Mouse (Mus musculus) midbrain, embryonic 15.5 days (tissue): Measurements from ENCODE around the gene Rnf167. TPM values are rescaled to one million over a fixed set of nuclear protein-coding genes. Genes with fewer than 3 reads are reported as not detected.

Experiments used
- ATAC-seq: fragments of 200-750 bp; cut with Nextera tagmentation; replicated peaks from 2 replicates; pipeline ENCODE4 v1.8.0; 2017; ENCODE audit warnings: moderate TSS enrichment
- H3K27ac ChIP-seq: fragments of 300-500 bp; sonication (generic); 2 replicates; pipeline ENCODE4 v1.5.1; 2015; ENCODE audit warnings: mild to moderate bottlenecking, inconsistent platforms
- H3K27me3 ChIP-seq: fragments of 300-500 bp; sonication (generic); replicated peaks from 2 replicates; pipeline ENCODE4 v1.6.1; 2015; ENCODE audit warnings: inconsistent platforms
- H3K36me3 ChIP-seq: fragments of 300-500 bp; sonication (generic); replicated peaks from 2 replicates; pipeline ENCODE4 v1.6.1; 2015; ENCODE audit warnings: inconsistent platforms
- H3K4me1 ChIP-seq: fragments of 300-500 bp; sonication (generic); 2 replicates; pipeline ENCODE4 v1.6.1; 2015; ENCODE audit warnings: inconsistent platforms
- H3K4me2 ChIP-seq: fragments of 300-500 bp; sonication (generic); 2 replicates; pipeline ENCODE4 v1.6.1; 2015; ENCODE audit warnings: inconsistent platforms, mild to moderate bottlenecking, moderate library complexity
- H3K4me3 ChIP-seq: fragments of 300-500 bp; sonication (generic); 2 replicates; pipeline ENCODE4 v1.5.1; 2015; ENCODE audit warnings: mild to moderate bottlenecking, inconsistent platforms
- H3K9ac ChIP-seq: fragments of 300-500 bp; sonication (generic); 2 replicates; pipeline ENCODE4 v1.6.1; 2015; ENCODE audit warnings: mild to moderate bottlenecking, inconsistent platforms
- H3K9me3 ChIP-seq: fragments of 300-500 bp; sonication (generic); 2 replicates; pipeline ENCODE4 v1.6.1; 2016; ENCODE audit warnings: inconsistent platforms
- WGBS: fragments of 180-500 bp; shearing (Covaris S2); methylation state at CpG from one replicate; pipeline ENCODE4 v1.1.7; 2015; ENCODE audit warnings: mixed read lengths; 5-methylcytosine and 5-hydroxymethylcytosine counted together
- polyA plus RNA-seq: library from polyadenylated mRNA; unstranded; fragments of >200 nt; fragmentation: Nextera tagmentation; extraction: Ambion mirVana; gene quantifications from 2 replicates; pipeline ENCODE4 v1.2.1, GENCODE M21; 2015

Rnf167 gene
- polyA plus RNA-seq, 1 experiment from 2014 or later: 114 TPM

DNA sequence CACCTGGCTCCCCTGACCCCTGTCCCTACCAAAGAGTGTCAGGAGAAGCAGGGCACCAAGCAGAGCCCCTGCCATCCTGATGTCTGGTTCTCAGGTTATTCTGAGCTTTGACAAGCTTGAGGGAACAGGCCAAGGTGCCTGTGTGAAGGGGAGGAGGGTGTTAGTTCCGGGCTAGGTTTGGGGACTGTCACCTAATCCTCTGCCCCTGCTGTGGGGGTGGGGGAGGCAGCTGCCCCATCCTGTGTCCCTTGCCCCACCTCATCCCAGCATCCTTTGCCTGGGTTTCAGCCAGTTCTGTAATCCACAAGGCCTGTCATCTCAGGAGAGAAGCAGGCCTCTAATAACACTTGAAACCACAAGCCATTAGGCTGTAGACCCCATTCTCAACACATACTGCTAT is 27.9 kb upstream of the Rnf167 start, which contains the start of gene Chrne:
Gene Chrne, minus strand, starts transcription at position 116 of the 400 bp plus-strand sequence.
- peaks cover 11% of the 10 kb centered on the region for H3K4me1 ChIP-seq
- 60% methylated on average over 1 of the region's 1 CpGs for WGBS
- ATAC-seq: no peak

DNA sequence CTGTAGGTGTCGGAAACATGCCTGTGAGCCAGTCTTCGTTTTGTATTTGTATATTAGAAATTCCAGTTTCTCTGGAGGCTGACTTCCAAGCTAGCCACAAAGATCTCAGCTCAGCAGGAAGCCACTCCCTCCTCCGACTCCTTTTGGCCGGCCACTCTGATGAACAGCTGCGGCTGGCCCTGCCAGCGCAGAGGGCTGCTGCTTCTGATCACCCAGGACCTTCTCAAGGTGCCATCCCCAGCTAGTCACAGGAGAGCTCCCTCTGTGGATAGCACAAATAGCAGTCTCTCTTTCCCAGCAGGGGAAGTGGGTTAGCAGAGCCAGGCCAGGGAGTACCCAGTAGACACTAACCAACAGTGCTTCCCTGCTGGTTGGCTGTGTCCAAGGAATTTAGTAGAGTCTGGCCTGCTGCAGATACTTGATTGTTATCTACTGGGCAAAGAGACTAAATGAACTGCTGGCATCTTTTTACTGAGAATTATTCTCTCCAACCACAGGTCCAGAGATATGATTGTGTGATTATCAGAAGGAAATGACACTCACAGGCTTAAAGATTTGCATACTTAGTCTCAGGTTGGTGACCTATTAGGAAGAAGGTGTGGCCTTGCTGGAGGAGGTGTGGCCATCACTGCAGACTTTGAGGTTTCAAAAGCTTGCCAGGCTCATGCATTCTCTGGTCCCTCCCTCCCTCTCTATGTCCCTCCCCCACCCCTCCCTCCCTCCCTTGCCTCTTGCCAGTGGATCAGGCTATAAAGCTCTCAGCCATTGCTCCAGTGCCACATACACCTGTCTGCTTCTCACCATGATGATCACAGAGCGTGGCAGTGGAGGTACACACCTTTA is 24.8 kb upstream of the Rnf167 start:
- Histone ChIP-seq H3K9ac (no peak overlapping the region), H3K4me2 (no peak overlapping the region), H3K9me3 (no peaks in the 10 kb centered on the region), H3K27ac (no peak overlapping the region), H3K4me1 (no peaks in the 10 kb centered on the region), H3K4me3 (no peak overlapping the region), H3K27me3 (no peaks in the 10 kb centered on the region), H3K36me3 (no peaks in the 10 kb centered on the region)
- whole genome bisulfite sequencing: 44% methylated on average over 7 of the region's 7 CpGs
- no peak for ATAC-seq

More for the DNA sequence above, 27.9 kb upstream of the Rnf167 start, which contains the start of gene Chrne:
- Histone ChIP-seq H3K9ac (no peak within 1 kb of the TSS), H3K4me3 (no peak within 1 kb of the TSS), H3K27ac (no peak within 1 kb of the TSS), H3K9me3 (no peaks in the 10 kb centered on the region), H3K4me2 (no peak within 1 kb of the TSS), H3K36me3 (no peaks in the 10 kb centered on the region), H3K27me3 (peaks cover 8% of the 10 kb centered on the region; the same call in 1 of the 2 replicates)

DNA sequence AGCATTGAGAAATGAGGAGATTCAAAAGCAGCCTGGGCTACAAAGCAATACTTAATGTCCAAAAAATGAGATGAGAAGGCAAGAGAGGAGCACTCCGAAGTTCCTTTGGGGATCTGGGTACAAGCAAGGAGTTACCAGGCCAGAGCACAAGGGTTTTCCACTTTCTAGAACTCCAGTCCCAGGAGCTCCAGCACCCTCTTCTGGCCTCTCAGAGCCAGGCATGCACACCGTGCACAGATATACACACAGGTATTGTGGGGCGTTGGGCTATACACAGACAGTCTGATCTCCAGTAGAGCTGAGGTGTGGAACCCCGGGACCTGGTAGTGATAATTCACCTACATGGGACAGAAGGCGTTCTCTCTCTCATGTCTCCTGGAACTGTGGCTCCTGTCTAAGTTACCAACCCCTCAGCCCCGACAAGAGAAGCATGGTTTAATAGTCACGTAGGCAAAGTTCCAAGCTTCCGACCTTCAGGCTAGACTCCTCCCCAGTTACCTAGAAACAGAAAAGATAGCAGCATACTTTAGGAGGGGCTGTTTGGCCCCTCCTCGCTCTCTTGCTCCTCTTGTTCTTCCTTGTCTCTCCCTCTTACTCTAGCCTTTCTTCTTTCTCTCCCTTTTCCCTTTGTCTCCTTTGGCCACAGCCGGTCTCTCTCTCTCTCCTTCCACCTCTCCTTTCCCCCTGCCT is 23.8 kb upstream of the Rnf167 start:
- Histone ChIP-seq H3K27ac (no peak overlapping the region), H3K4me1 (no peaks in the 10 kb centered on the region), H3K27me3 (no peaks in the 10 kb centered on the region), H3K4me3 (no peak overlapping the region), H3K4me2 (no peak overlapping the region), H3K9me3 (no peaks in the 10 kb centered on the region), H3K36me3 (no peaks in the 10 kb centered on the region), H3K9ac (no peak overlapping the region)
- ATAC-seq: no peak
- 86% methylated on average over 10 of the region's 10 CpGs for WGBS

DNA sequence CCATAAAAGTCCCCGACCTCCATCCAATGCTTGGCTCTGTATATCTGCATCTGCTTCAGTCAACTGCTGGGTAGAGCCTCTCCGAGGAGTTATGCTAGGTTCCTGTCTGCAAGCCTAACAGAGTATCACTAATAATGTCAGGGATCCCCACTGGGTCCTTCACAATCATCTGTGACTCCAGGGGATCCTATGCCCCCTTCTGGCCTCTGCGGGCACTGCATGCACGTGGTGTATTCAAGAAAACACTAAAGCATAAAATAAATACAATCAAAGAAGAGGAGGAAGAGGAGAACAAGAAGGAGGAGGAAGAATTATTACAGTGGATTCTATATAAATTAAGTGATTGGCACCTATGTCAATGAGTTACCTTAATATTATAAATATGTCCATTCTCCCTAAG is 21.6 kb upstream of the Rnf167 start:
- 46% methylated on average over 4 of the region's 4 CpGs for WGBS
- ATAC-seq: no peak
- Histone ChIP-seq H3K27me3 (no peaks in the 10 kb centered on the region), H3K4me1 (no peaks in the 10 kb centered on the region), H3K4me3 (no peak overlapping the region), H3K9me3 (no peaks in the 10 kb centered on the region), H3K4me2 (no peak overlapping the region), H3K9ac (no peak overlapping the region), H3K27ac (no peak overlapping the region), H3K36me3 (no peaks in the 10 kb centered on the region)

DNA sequence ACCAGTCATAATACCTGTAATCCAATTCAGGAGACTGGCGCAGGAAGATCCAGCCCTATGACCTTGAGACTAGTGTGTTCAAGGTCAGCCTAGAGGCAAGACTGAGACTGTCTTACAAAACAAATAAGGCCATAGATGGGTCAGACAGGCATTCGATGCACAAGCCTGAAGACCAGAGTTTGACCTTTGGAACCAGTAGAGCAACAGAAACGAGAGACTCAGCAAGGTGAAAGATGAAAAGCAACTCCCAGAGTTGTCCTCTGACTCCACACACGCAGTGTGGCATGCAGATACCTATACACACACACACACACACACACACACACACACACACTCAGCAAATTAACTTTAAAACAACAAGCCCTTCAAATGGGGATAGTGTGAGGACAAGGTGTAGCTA is 20.2 kb upstream of the Rnf167 start:
- no peak overlapping the region for H3K4me2 ChIP-seq
- H3K27me3 ChIP-seq: no peaks in the 10 kb centered on the region
- no peaks in the 10 kb centered on the region for H3K4me1 ChIP-seq
- no peak overlapping the region for H3K4me3 ChIP-seq
- no peak for ATAC-seq
- WGBS: 79% methylated on average over 4 of the region's 4 CpGs
- no peaks in the 10 kb centered on the region for H3K9me3 ChIP-seq
- no peak overlapping the region for H3K27ac ChIP-seq
- H3K9ac ChIP-seq: no peak overlapping the region
- H3K36me3 ChIP-seq: no peaks in the 10 kb centered on the region

DNA sequence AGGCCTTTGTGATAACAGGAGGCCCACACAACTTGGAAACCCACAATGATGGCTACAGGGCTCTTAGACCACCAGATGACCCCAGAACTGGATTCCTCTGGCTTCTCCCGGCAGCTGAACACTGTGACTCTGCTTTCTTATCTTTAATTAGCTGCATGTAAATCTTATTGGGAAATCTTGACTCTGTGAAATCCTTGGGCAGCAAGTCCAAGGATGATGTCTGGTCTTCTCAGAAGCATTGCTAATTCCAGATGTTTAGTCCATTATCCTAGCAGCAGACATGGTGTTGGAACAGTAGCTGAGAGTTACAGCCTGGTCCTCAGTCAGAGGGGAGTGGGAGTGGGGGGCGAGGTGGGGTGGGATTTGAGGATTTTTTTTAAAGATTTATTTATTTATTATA is 18.6 kb upstream of the Rnf167 start:
- Histone ChIP-seq H3K4me1 (no peaks in the 10 kb centered on the region), H3K4me3 (no peak overlapping the region), H3K4me2 (no peak overlapping the region), H3K9me3 (no peaks in the 10 kb centered on the region), H3K9ac (no peak overlapping the region), H3K27me3 (no peaks in the 10 kb centered on the region), H3K36me3 (no peaks in the 10 kb centered on the region), H3K27ac (no peak overlapping the region)
- WGBS: 71% methylated on average over 2 of the region's 2 CpGs
- ATAC-seq: no peak

DNA sequence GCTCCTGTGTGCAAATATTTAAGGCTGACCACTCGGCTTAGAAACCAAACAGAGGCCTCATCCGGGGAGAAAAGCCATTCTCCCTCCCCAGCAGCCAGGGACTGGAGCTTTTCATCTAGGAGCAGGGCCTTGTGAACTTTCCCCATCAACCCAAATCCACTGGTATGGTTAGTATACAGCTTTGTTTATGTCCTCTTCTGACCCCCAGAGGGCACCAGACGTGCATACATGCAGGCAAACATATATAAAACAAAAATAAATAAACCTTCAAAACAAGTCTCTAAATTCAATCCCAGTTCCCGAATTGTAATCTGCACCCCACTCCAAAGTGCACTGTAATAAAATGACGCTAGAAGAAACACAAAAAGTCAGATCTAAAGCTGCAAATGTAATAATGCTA is 17.5 kb upstream of the Rnf167 start:
- no peak for ATAC-seq
- WGBS: 51% methylated on average over 5 of the region's 5 CpGs
- Histone ChIP-seq H3K27ac (no peak overlapping the region), H3K4me1 (no peaks in the 10 kb centered on the region), H3K4me2 (no peak overlapping the region), H3K9ac (no peak overlapping the region), H3K36me3 (no peaks in the 10 kb centered on the region), H3K27me3 (no peaks in the 10 kb centered on the region), H3K4me3 (no peak overlapping the region), H3K9me3 (no peaks in the 10 kb centered on the region)

DNA sequence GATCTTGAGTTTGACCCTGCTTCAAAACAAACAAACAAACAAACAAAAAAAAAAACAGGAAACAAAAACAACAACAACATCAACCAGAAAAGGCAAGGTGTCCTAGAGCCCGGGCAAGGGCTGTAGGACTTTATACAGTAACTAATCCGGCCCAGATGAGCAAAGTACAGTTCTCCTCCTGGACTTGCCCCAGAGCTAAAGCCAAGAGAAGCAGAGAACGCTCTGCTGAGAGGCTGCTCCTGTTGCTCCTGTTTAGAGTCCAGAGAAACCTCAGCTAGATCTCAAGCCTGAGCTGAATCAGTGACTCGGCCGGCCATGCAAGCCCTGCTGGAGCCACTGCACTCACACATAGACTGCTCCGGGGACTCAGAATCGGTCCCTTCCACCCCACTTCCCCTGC is 16.9 kb upstream of the Rnf167 start:
- H3K36me3 ChIP-seq: no peaks in the 10 kb centered on the region
- no peak overlapping the region for H3K9ac ChIP-seq
- no peak overlapping the region for H3K4me2 ChIP-seq
- ATAC-seq: no peak
- no peaks in the 10 kb centered on the region for H3K27me3 ChIP-seq
- no peak overlapping the region for H3K4me3 ChIP-seq
- no peak overlapping the region for H3K27ac ChIP-seq
- no peaks in the 10 kb centered on the region for H3K4me1 ChIP-seq
- no peaks in the 10 kb centered on the region for H3K9me3 ChIP-seq
- WGBS: 75% methylated on average over 7 of the region's 7 CpGs

DNA sequence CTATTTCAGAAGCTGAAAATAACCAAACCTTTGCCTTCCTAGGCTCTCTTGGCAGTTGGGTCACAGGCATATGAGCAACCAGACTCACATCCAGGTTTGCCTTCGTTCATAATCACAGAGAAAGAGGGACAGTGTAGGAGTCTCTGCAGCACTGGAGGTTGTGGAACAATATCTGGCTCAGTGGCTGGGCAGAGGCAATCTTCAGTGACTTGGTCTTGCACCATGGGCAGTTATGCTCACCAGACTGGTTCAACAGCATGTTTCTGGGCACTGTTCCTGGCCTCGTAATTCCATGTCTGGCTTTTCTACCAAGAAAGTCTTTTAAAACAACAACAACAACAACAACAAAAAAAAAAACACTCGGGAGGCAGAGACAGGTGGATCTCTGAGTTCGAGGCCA is 11.4 kb upstream of the Rnf167 start:
- 74% methylated on average over 4 of the region's 4 CpGs for WGBS
- H3K27me3 ChIP-seq: no peaks in the 10 kb centered on the region
- H3K4me1 ChIP-seq: no peaks in the 10 kb centered on the region
- no peak overlapping the region for H3K27ac ChIP-seq
- no peak overlapping the region for H3K4me2 ChIP-seq
- H3K9me3 ChIP-seq: no peaks in the 10 kb centered on the region
- no peak overlapping the region for H3K9ac ChIP-seq
- no peaks in the 10 kb centered on the region for H3K36me3 ChIP-seq
- H3K4me3 ChIP-seq: no peak overlapping the region
- ATAC-seq: no peak

DNA sequence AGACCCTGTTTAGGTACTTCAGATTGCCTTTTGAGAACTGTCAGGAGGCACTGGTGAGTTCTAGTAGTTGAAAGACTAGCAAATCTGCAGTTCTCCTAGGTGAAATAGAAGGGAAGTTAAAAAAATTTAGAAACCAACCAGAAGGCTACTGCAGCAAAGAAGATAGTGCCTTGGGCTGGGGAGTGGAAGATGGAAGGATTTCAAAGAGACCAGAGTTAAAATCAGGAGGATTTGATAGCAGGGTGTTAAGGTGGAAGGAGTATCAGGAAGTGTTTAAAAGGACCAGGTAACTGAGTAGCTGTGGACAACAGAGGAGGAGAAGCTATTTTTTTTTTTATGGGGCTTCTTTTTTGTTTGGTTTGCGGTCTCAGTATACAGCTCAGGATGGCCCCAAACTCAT is 9.3 kb upstream of the Rnf167 start:
- no peak overlapping the region for H3K27ac ChIP-seq
- no peak for ATAC-seq
- 96% methylated on average over 1 of the region's 1 CpGs for WGBS
- no peaks in the 10 kb centered on the region for H3K4me1 ChIP-seq
- no peak overlapping the region for H3K4me2 ChIP-seq
- no peak overlapping the region for H3K4me3 ChIP-seq
- no peaks in the 10 kb centered on the region for H3K9me3 ChIP-seq
- H3K9ac ChIP-seq: no peak overlapping the region
- H3K36me3 ChIP-seq: no peaks in the 10 kb centered on the region
- no peaks in the 10 kb centered on the region for H3K27me3 ChIP-seq

DNA sequence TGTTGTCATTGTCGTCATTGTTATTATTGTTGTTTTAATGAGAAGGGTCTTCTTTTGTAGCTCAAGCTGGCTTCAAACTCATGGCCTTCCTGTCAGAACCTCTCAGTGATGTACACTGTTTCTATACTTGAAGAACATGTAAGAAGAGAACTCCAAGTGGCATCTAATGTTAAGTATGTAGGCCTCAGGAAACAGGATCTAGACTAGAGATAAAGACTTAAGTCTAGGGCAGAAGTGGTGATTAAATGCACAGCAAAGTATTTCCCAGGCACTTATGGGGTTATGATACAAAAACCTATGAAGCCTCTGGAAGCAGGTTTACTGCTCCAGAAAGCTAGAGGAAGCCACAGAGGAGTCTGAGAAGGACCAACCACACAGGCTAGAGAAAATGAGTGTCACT is 8.7 kb upstream of the Rnf167 start:
- H3K36me3 ChIP-seq: 0 out of 2 replicates have a peak, but pooled peaks cover 3% of the 10 kb centered on the region
- no peaks in the 10 kb centered on the region for H3K4me1 ChIP-seq
- ATAC-seq: no peak
- no peaks in the 10 kb centered on the region for H3K9me3 ChIP-seq
- no peak overlapping the region for H3K4me3 ChIP-seq
- H3K27ac ChIP-seq: no peak overlapping the region
- H3K4me2 ChIP-seq: no peak overlapping the region
- no peak overlapping the region for H3K9ac ChIP-seq
- WGBS: 91% methylated on average over 1 of the region's 1 CpGs
- H3K27me3 ChIP-seq: no peaks in the 10 kb centered on the region

DNA sequence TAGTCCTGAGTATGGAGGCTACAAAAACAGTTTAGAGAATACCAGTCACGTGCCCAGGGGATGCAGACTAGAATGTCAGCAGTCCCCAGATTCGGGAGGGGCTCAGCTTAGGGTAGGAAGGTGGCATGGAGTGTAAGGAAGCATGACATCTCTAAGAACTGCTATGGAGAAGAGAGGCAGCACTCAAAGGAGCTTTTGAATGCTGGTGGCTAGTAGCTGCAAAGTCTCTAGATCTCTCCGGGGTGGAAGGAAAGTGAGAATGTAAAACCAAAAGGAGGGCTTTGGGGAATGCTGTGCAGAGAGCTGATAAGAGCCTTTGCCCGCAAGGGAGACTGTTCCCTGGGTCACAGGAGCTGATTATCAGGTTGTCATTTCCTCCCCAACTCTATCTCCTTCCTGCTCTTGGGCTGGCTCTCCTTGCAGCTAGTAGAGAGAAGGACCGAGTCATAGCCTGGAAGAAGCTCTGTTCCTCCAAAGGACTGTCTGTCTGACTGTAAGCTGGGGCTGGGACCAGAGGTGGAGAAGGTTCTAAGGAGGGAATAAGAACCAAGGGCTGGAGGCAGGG is 8.2 kb upstream of the Rnf167 start, which contains the start of gene Gp1ba:
Gene Gp1ba, plus strand, starts transcription at position 409 of the 565 bp plus-strand sequence.
- WGBS: 62% methylated on average over 5 of the region's 5 CpGs
- H3K27me3 ChIP-seq: no peaks in the 10 kb centered on the region
- H3K9ac ChIP-seq: no peak within 1 kb of the TSS
- no peak within 1 kb of the TSS for H3K27ac ChIP-seq
- no peaks in the 10 kb centered on the region for H3K4me1 ChIP-seq
- no peak within 1 kb of the TSS for H3K4me3 ChIP-seq
- H3K4me2 ChIP-seq: no peak within 1 kb of the TSS
- no peak for ATAC-seq
- no peaks in the 10 kb centered on the region for H3K9me3 ChIP-seq
- 0 out of 2 replicates have a peak, but pooled peaks cover 3% of the 10 kb centered on the region for H3K36me3 ChIP-seq
